Mouse (Mus musculus): ENCODE measurements around the gene Fam189a1. TPM values are rescaled to one million over a fixed set of nuclear protein-coding genes. Genes with fewer than 3 reads are reported as not detected.

Fam189a1 gene
- polyA plus RNA-seq, 1 experiment, result 0.07 TPM

DNA sequence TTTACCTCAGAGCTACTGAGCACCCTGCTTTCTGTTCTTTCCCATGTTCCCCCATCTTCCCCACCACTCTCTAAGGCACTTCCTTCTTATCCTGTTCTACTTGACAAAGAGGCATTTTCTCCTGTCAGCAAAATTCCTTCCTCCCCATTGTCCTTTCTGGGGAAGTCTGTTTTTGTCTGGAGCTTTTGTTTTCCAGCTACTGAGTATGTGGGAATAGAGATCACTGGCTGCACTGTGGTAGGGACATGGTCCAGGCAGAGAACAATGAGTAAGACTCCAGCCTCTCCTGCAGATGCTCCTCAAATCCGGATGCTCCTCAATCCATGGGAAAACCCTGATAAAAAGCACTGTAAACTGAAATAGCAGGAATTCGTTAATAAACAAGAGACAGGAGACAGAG is 135.1 kb downstream of the Fam189a1 start:
- Histone ChIP-seq H3K36me3 (ENCODE audit: control insufficient read depth, insufficient read depth) (no peaks in the 10 kb centered on the region), H3ac (ENCODE audit: control insufficient read depth, insufficient read length, low read depth) (no peak overlapping the region), H3K79me3 (ENCODE audit: low read depth) (no peaks in the 10 kb centered on the region), H3K4me3 (ENCODE audit: insufficient read depth, poor library complexity, severe bottlenecking) (no peak overlapping the region), H3K79me2 (ENCODE audit: control insufficient read depth, insufficient read depth) (no peaks in the 10 kb centered on the region), H3K27me3 (ENCODE audit: control insufficient read depth, insufficient read depth, insufficient read length) (no peaks in the 10 kb centered on the region)
- TF ChIP-seq MYOD1 (IDR thresholded peaks at IDR 0.05; ENCODE audit: control insufficient read depth, insufficient read length, low read depth) (no peak), FOSL1 (IDR thresholded peaks at IDR 0.05; ENCODE audit: insufficient read depth, low read length, poor library complexity, severe bottlenecking) (no peak)

DNA sequence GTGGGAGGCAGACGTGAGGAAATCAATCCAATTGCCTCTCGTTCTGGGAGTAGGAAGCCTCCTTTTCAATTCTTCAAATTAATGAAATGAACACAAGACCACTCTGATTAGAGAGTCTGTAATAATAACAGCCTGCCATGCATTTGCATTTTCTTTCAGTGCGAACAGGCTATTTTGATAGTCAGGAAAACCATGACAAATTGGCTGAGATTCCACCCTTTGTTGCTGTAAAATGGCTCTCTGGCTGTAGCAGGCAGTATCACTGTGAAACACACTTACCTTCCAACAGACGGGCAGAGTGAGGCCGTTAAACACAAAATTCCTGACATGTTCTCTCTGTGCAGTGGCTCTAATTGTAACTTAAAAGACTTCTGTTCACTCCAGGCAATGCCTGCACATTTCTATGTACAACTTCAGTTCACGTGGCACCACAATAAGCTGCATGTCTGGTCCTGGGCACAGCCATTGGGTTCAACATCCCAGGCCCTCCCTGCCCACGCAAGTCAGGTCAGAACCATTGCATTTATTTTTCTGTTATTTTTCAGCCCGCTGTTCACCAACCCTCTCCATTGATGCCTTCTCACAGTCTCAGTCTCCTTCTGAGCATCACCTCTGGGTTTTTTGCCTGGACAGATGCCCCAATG is 138.2 kb downstream of the Fam189a1 start:
- H3K4me3 ChIP-seq (ENCODE audit: insufficient read depth, poor library complexity, severe bottlenecking), result no peak overlapping the region
- H3K27me3 ChIP-seq (ENCODE audit: control insufficient read depth, insufficient read depth, insufficient read length), result no peaks in the 10 kb centered on the region
- TF ChIP-seq USF1 (IDR thresholded peaks at IDR 0.05; ENCODE audit: low read depth) (no peak), CTCF (IDR thresholded peaks at IDR 0.05; ENCODE audit: control insufficient read depth, insufficient read depth, insufficient read length) (no peak), FOSL1 (IDR thresholded peaks at IDR 0.05; ENCODE audit: insufficient read depth, low read length, poor library complexity, severe bottlenecking) (no peak), MYOD1 (IDR thresholded peaks at IDR 0.05; ENCODE audit: control insufficient read depth, insufficient read length, low read depth) (no peak), CEBPB (IDR thresholded peaks at IDR 0.05; ENCODE audit: low read depth) (no peak), MYOG (IDR thresholded peaks at IDR 0.05; ENCODE audit: control insufficient read depth, extremely low read depth, insufficient read length) (no peak), MAX (IDR thresholded peaks at IDR 0.05) (no peak)

DNA sequence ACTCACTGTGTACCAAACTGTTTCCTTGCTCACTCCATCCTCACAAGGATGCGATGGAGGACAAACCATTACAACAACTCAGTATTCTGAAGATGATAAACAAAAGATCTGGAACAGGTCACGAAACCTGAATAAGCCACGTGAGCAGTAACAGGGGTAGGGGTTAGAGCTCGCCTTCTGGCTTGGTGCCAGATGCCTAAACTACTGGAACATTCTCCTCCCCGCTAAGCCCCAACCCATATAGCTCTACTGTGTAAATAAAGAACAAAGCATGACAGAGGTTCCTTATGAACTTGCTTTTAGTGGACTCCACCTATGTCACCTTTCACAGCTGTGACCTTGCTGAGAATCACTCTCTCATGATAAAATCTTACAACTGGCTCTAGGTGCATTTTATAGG is 139.0 kb downstream of the Fam189a1 start:
- no peaks in the 10 kb centered on the region for H3K27me3 ChIP-seq (ENCODE audit: control insufficient read depth, insufficient read depth, insufficient read length)
- no peaks in the 10 kb centered on the region for H3K79me3 ChIP-seq (ENCODE audit: low read depth)
- no peak overlapping the region for H3ac ChIP-seq (ENCODE audit: control insufficient read depth, insufficient read length, low read depth)
- H3K79me2 ChIP-seq (ENCODE audit: control insufficient read depth, insufficient read depth), result no peaks in the 10 kb centered on the region
- no peak for TF ChIP-seq CTCF (IDR thresholded peaks at IDR 0.05; ENCODE audit: control insufficient read depth, insufficient read depth, insufficient read length)
- no peak for TF ChIP-seq MAX (IDR thresholded peaks at IDR 0.05)
- no peak for TF ChIP-seq MYOD1 (IDR thresholded peaks at IDR 0.05; ENCODE audit: control insufficient read depth, insufficient read length, low read depth)
- no peaks in the 10 kb centered on the region for H3K36me3 ChIP-seq (ENCODE audit: control insufficient read depth, insufficient read depth)
- H3K4me3 ChIP-seq (ENCODE audit: insufficient read depth, poor library complexity, severe bottlenecking), result no peak overlapping the region

More for the DNA sequence above, 138.2 kb downstream of the Fam189a1 start:
- Histone ChIP-seq H3ac (ENCODE audit: control insufficient read depth, insufficient read length, low read depth) (no peak overlapping the region), H3K36me3 (ENCODE audit: control insufficient read depth, insufficient read depth) (no peaks in the 10 kb centered on the region), H3K79me2 (ENCODE audit: control insufficient read depth, insufficient read depth) (no peaks in the 10 kb centered on the region), H3K79me3 (ENCODE audit: low read depth) (no peaks in the 10 kb centered on the region)

DNA sequence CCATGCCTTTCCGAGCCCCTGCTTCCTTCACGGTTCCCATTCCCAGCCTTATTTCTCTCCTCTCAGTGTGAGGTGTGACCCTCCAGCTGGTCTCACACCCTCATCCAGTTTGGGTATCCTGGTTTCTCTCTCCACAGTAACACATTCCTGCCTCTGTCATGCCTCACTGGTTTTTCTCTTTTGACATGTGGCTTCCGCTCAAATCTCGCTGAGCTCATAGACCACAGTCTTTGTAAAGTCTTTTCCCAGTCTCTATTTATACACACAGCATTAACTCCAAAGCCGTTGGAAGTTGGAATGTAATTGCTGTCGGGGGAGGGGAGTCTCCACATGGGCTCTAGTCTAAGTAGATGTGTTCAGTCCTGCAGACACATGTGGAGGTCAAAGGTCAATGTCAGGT is 145.2 kb downstream of the Fam189a1 start:
- Histone ChIP-seq H3K36me3 (ENCODE audit: control insufficient read depth, insufficient read depth) (no peaks in the 10 kb centered on the region), H3ac (ENCODE audit: control insufficient read depth, insufficient read length, low read depth) (no peak overlapping the region), H3K4me3 (ENCODE audit: insufficient read depth, poor library complexity, severe bottlenecking) (no peak overlapping the region), H3K79me2 (ENCODE audit: control insufficient read depth, insufficient read depth) (no peaks in the 10 kb centered on the region), H3K27me3 (ENCODE audit: control insufficient read depth, insufficient read depth, insufficient read length) (no peaks in the 10 kb centered on the region), H3K79me3 (ENCODE audit: low read depth) (no peaks in the 10 kb centered on the region)
- no peak for TF ChIP-seq CTCF (IDR thresholded peaks at IDR 0.05; ENCODE audit: control insufficient read depth, insufficient read depth, insufficient read length)
- TF ChIP-seq CEBPB (IDR thresholded peaks at IDR 0.05; ENCODE audit: low read depth), result no peak
- TF ChIP-seq MYOG (IDR thresholded peaks at IDR 0.05; ENCODE audit: control insufficient read depth, extremely low read depth, insufficient read length), result no peak
- no peak for TF ChIP-seq MAX (IDR thresholded peaks at IDR 0.05)
- no peak for TF ChIP-seq USF1 (IDR thresholded peaks at IDR 0.05; ENCODE audit: low read depth)
- no peak for TF ChIP-seq FOSL1 (IDR thresholded peaks at IDR 0.05; ENCODE audit: insufficient read depth, low read length, poor library complexity, severe bottlenecking)
- no peak for TF ChIP-seq MYOD1 (IDR thresholded peaks at IDR 0.05; ENCODE audit: control insufficient read depth, insufficient read length, low read depth)

DNA sequence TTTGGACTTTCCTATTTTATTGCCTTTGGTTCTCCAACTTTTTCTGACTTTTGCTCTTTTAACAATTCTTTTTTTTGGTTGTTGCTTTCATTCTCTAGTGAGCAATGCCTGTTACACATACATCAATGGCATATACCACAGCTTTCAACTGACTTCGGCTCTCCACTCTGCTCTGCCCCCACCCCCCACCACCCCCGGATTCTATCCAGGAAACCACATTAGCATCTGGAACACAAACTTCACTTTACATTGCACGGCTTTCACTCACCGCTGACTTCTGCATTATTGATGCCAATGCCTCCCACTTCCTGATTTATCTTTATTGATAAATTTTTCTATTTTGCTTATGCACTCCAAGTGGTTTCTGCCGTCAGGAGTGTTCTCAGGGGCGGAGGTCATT is 146.1 kb downstream of the Fam189a1 start:
- H3K79me2 ChIP-seq (ENCODE audit: control insufficient read depth, insufficient read depth), result no peaks in the 10 kb centered on the region
- H3K4me3 ChIP-seq (ENCODE audit: insufficient read depth, poor library complexity, severe bottlenecking), result no peak overlapping the region
- no peaks in the 10 kb centered on the region for H3K79me3 ChIP-seq (ENCODE audit: low read depth)
- H3K27me3 ChIP-seq (ENCODE audit: control insufficient read depth, insufficient read depth, insufficient read length), result no peaks in the 10 kb centered on the region
- TF ChIP-seq MAX (IDR thresholded peaks at IDR 0.05), result no peak
- no peak for TF ChIP-seq MYOG (IDR thresholded peaks at IDR 0.05; ENCODE audit: control insufficient read depth, extremely low read depth, insufficient read length)
- no peak for TF ChIP-seq CTCF (IDR thresholded peaks at IDR 0.05; ENCODE audit: control insufficient read depth, insufficient read depth, insufficient read length)
- no peak for TF ChIP-seq FOSL1 (IDR thresholded peaks at IDR 0.05; ENCODE audit: insufficient read depth, low read length, poor library complexity, severe bottlenecking)
- no peak for TF ChIP-seq CEBPB (IDR thresholded peaks at IDR 0.05; ENCODE audit: low read depth)
- no peak for TF ChIP-seq USF1 (IDR thresholded peaks at IDR 0.05; ENCODE audit: low read depth)
- TF ChIP-seq MYOD1 (IDR thresholded peaks at IDR 0.05; ENCODE audit: control insufficient read depth, insufficient read length, low read depth), result no peak
- H3K36me3 ChIP-seq (ENCODE audit: control insufficient read depth, insufficient read depth), result no peaks in the 10 kb centered on the region
- H3ac ChIP-seq (ENCODE audit: control insufficient read depth, insufficient read length, low read depth), result no peak overlapping the region

DNA sequence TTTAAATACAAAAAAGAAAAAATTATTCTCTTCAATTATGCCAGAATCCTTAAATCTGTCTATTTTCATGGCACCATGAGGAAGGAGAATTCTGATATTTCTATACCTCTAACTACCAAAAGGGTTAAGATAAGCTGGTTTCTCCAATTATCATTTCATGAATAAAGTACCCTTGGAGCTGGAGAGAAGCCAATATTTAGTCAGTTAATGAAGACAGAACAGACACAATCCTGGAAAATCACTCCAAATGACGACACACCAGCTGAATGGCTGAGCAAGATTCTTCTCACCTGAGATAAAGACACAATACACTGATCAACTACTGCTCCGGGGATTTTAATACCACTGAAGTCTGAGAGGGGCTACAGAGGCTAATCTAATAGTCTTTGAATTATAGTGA is 150.6 kb downstream of the Fam189a1 start:
- Histone ChIP-seq H3K36me3 (ENCODE audit: control insufficient read depth, insufficient read depth) (no peaks in the 10 kb centered on the region), H3K79me3 (ENCODE audit: low read depth) (no peaks in the 10 kb centered on the region), H3K4me3 (ENCODE audit: insufficient read depth, poor library complexity, severe bottlenecking) (no peak overlapping the region), H3ac (ENCODE audit: control insufficient read depth, insufficient read length, low read depth) (no peak overlapping the region), H3K79me2 (ENCODE audit: control insufficient read depth, insufficient read depth) (no peaks in the 10 kb centered on the region), H3K27me3 (ENCODE audit: control insufficient read depth, insufficient read depth, insufficient read length) (no peaks in the 10 kb centered on the region)
- TF ChIP-seq CEBPB (IDR thresholded peaks at IDR 0.05; ENCODE audit: low read depth), result no peak
- TF ChIP-seq MYOG (IDR thresholded peaks at IDR 0.05; ENCODE audit: control insufficient read depth, extremely low read depth, insufficient read length), result no peak
- TF ChIP-seq CTCF (IDR thresholded peaks at IDR 0.05; ENCODE audit: control insufficient read depth, insufficient read depth, insufficient read length), result no peak
- TF ChIP-seq MAX (IDR thresholded peaks at IDR 0.05), result no peak
- no peak for TF ChIP-seq FOSL1 (IDR thresholded peaks at IDR 0.05; ENCODE audit: insufficient read depth, low read length, poor library complexity, severe bottlenecking)
- no peak for TF ChIP-seq USF1 (IDR thresholded peaks at IDR 0.05; ENCODE audit: low read depth)
